Mouse (Mus musculus): ENCODE data around the gene Tmem201. TPM values are rescaled to one million over a fixed set of nuclear protein-coding genes. Genes with fewer than 3 reads are reported as not detected.
A peak's percentile ranks its signal among the peaks of the same experiment; 100 is the strongest.

Gene Tmem201
- total and polyA plus RNA-seq, 3 experiments, result 3.1 to 35.9 (median 13.8) TPM

DNA sequence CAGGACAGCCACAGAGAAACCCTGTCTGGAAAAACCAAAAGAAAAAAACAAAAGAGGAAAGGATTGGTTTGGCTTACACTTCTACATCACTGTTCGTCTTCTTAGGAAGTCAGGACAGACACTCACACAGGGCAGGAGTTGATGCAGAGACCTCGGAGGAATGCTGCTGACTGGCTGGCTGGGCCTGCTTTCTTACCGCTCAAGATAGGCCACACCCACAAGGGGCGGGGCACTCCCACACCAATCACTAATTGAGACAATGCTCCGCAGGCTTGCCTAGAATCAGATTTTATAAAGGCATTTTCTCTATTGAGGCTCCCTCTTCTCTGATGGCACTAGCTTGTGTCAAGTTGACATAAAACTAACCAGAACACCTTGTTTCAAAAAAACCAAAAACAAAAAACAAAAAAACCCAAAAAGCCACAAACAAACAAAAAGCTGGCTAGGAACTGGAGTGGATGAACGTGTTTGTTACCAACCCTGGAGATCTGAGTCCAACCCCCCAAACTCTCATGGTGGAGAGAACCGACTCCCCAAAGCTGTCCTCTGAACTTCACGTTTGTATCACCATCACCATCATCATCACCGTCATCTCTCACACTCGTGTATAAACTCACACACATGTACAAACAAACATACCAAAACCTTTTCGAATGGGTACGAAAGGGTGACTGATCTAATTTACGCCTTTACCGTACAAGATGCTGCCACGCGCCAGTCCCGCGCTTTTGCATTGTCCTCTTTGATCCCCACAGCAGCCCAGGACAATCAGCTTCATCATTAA lies 36.2 kb downstream of the Tmem201 start:
- Histone ChIP-seq H3K9me3 (replicated peaks) (no peaks in the 10 kb centered on the region), H3K27me3 (ENCODE audit: insufficient read depth, low read length) (no peaks in the 10 kb centered on the region), H3K36me3 (replicated peaks) (no peaks in the 10 kb centered on the region), H3K4me3 (ENCODE audit: low read depth, low read length) (no peak overlapping the region), H3K4me1 (ENCODE audit: insufficient read depth, low read depth, low read length) (peaks cover 16% of the 10 kb centered on the region)
- DNase-seq (ENCODE audit: low spot score) (no peak), ATAC-seq (ENCODE audit: extremely low read depth, insufficient number of reproducible peaks, low FRiP score, poor library complexity, severe bottlenecking) (no peak)
- TF ChIP-seq TAL1 (conservative IDR thresholded peaks at IDR 0.05; ENCODE audit: low read depth, low read length), result no peak
- TF ChIP-seq POLR2AphosphoS5 (IDR thresholded peaks at IDR 0.05; ENCODE audit: insufficient replicate concordance, low read depth, low read length), result no peak
- TF ChIP-seq GATA2 (IDR thresholded peaks at IDR 0.05; ENCODE audit: borderline replicate concordance, low read depth, low read length), result no peak
- TF ChIP-seq CTCF (IDR thresholded peaks at IDR 0.05; ENCODE audit: low read depth, low read length), result no peak
- no peak for TF ChIP-seq GATA1 (IDR thresholded peaks at IDR 0.05; ENCODE audit: borderline replicate concordance, low read length)

DNA sequence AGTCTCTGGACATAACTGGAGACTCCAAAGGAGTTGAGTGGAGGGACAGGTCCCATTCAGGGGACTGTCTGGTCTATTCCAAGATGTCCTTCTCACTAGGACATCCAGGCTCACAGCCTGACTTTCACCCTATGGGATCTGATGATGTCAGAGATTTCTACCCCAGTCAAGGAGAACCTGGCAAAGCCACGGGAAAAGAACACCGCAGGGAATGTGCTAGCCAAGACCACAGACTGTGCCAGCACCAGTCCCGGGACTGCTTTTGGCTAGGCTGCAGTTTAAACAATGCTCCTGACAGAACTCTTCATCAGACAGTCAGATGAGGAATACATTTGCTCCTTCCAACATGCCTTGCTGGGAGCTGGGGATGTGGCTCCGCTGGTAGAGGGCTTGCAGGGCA lies 37.9 kb downstream of the Tmem201 start:
- Histone ChIP-seq H3K4me3 (ENCODE audit: low read depth, low read length) (no peak overlapping the region), H3K27me3 (ENCODE audit: insufficient read depth, low read length) (no peaks in the 10 kb centered on the region), H3K9me3 (replicated peaks) (no peaks in the 10 kb centered on the region), H3K36me3 (replicated peaks) (peaks cover 6% of the 10 kb centered on the region), H3K4me1 (ENCODE audit: insufficient read depth, low read depth, low read length) (peaks cover 20% of the 10 kb centered on the region)
- TF ChIP-seq GATA1 (IDR thresholded peaks at IDR 0.05; ENCODE audit: borderline replicate concordance, low read length) (no peak), CTCF (IDR thresholded peaks at IDR 0.05; ENCODE audit: low read depth, low read length) (no peak)
- no peak for ATAC-seq (ENCODE audit: extremely low read depth, insufficient number of reproducible peaks, low FRiP score, poor library complexity, severe bottlenecking)
- no peak for DNase-seq (ENCODE audit: low spot score)

GRCm38 (mm10) chr4:149698197-149698821 lies 39.5 kb downstream of the Tmem201 start:
- H3K4me3 ChIP-seq (ENCODE audit: low read depth, low read length), result peak overlapping the region; percentile 76
- DNase-seq (ENCODE audit: low spot score), result peak; percentile 61
- H3K4me1 ChIP-seq (ENCODE audit: insufficient read depth, low read depth, low read length), result peaks cover 27% of the 10 kb centered on the region
- no peaks in the 10 kb centered on the region for H3K9me3 ChIP-seq (replicated peaks)
- peak; percentile 51 for ATAC-seq (ENCODE audit: extremely low read depth, insufficient number of reproducible peaks, low FRiP score, poor library complexity, severe bottlenecking)
- peaks cover 13% of the 10 kb centered on the region for H3K36me3 ChIP-seq (replicated peaks)
- TF ChIP-seq CTCF (IDR thresholded peaks at IDR 0.05; ENCODE audit: low read depth, low read length) (0 out of 2 replicates have a peak, but pooled peaks have one; percentile 17), TAL1 (conservative IDR thresholded peaks at IDR 0.05; ENCODE audit: low read depth, low read length) (no peak)
- no peaks in the 10 kb centered on the region for H3K27me3 ChIP-seq (ENCODE audit: insufficient read depth, low read length)

- Histone ChIP-seq H3K4me3 (ENCODE audit: low read depth, low read length) (peak overlapping the region; percentile 76), H3K4me1 (ENCODE audit: insufficient read depth, low read depth, low read length) (peaks cover 33% of the 10 kb centered on the region), H3K9me3 (replicated peaks) (no peaks in the 10 kb centered on the region), H3K36me3 (replicated peaks) (peaks cover 17% of the 10 kb centered on the region), H3K27me3 (ENCODE audit: insufficient read depth, low read length) (no peaks in the 10 kb centered on the region)
- no peak for DNase-seq (ENCODE audit: low spot score)
- ATAC-seq (ENCODE audit: extremely low read depth, insufficient number of reproducible peaks, low FRiP score, poor library complexity, severe bottlenecking), result no peak
- TF ChIP-seq GATA1 (IDR thresholded peaks at IDR 0.05; ENCODE audit: borderline replicate concordance, low read length), result no peak
Observed at GRCm38 (mm10) chr4:149697506-149698196, 40.2 kb downstream of the Tmem201 start.

GRCm38 (mm10) chr4:149696189-149696971 lies 41.5 kb downstream of the Tmem201 start:
- Histone ChIP-seq H3K4me3 (ENCODE audit: low read depth, low read length) (peak overlapping the region; percentile 66; the same call in 1 of the 2 replicates), H3K4me1 (ENCODE audit: insufficient read depth, low read depth, low read length) (peaks cover 46% of the 10 kb centered on the region), H3K9me3 (replicated peaks) (no peaks in the 10 kb centered on the region), H3K36me3 (replicated peaks) (peaks cover 26% of the 10 kb centered on the region), H3K27me3 (ENCODE audit: insufficient read depth, low read length) (no peaks in the 10 kb centered on the region)
- no peak for TF ChIP-seq GATA2 (IDR thresholded peaks at IDR 0.05; ENCODE audit: borderline replicate concordance, low read depth, low read length)
- no peak for TF ChIP-seq POLR2AphosphoS5 (IDR thresholded peaks at IDR 0.05; ENCODE audit: insufficient replicate concordance, low read depth, low read length)
- TF ChIP-seq CTCF (IDR thresholded peaks at IDR 0.05; ENCODE audit: low read depth, low read length), result no peak
- no peak for TF ChIP-seq TAL1 (conservative IDR thresholded peaks at IDR 0.05; ENCODE audit: low read depth, low read length)
- TF ChIP-seq GATA1 (IDR thresholded peaks at IDR 0.05; ENCODE audit: borderline replicate concordance, low read length), result no peak
- ATAC-seq (ENCODE audit: extremely low read depth, insufficient number of reproducible peaks, low FRiP score, poor library complexity, severe bottlenecking) (no peak), DNase-seq (ENCODE audit: low spot score) (no peak)

- no peak overlapping the region; the same call in 1 of the 2 replicates for H3K4me3 ChIP-seq (ENCODE audit: low read depth, low read length)
- peaks cover 54% of the 10 kb centered on the region for H3K4me1 ChIP-seq (ENCODE audit: insufficient read depth, low read depth, low read length)
- no peaks in the 10 kb centered on the region for H3K27me3 ChIP-seq (ENCODE audit: insufficient read depth, low read length)
- H3K36me3 ChIP-seq (replicated peaks), result peaks cover 49% of the 10 kb centered on the region
- TF ChIP-seq TAL1 (conservative IDR thresholded peaks at IDR 0.05; ENCODE audit: low read depth, low read length), result 0 out of 2 replicates have a peak, but pooled peaks have one; percentile 25
- no peak for TF ChIP-seq GATA2 (IDR thresholded peaks at IDR 0.05; ENCODE audit: borderline replicate concordance, low read depth, low read length)
- no peak for TF ChIP-seq GATA1 (IDR thresholded peaks at IDR 0.05; ENCODE audit: borderline replicate concordance, low read length)
- no peak for TF ChIP-seq POLR2AphosphoS5 (IDR thresholded peaks at IDR 0.05; ENCODE audit: insufficient replicate concordance, low read depth, low read length)
- no peak for TF ChIP-seq CTCF (IDR thresholded peaks at IDR 0.05; ENCODE audit: low read depth, low read length)
- no peak for ATAC-seq (ENCODE audit: extremely low read depth, insufficient number of reproducible peaks, low FRiP score, poor library complexity, severe bottlenecking)
- DNase-seq (ENCODE audit: low spot score), result no peak
- no peaks in the 10 kb centered on the region for H3K9me3 ChIP-seq (replicated peaks)
Observed at GRCm38 (mm10) chr4:149691368-149691767, 46.5 kb downstream of the Tmem201 start.
